Mouse (Mus musculus) testis, postnatal 14 days (tissue): Measurements from ENCODE around the gene Ptn.
A peak's percentile ranks its signal among the peaks of the same experiment; 100 is the strongest.

Experiments
- DNase-seq: peaks from one replicate; pipeline ENCODE4 v3.0.0; 2021; ENCODE audit warnings: low spot score

Gene Ptn

DNA sequence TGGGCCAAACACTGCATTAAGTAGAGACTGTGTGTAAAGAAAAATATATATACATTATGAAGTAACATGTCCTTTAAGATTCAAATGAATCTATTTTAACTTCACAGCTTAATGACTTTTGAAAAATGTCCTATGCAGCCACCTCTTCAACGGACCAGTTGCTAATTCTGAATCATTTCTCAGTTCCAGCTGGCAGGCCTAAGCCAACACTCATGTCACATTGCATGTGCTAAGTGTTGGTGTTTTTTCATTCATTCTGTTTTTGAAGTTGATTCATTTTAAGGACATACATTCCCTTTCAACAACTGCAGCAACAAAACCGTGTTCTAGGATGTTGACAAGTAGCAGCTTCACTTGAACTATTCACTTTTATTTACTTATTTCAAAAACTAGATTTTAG is 6.0 kb upstream of the Ptn start:
- DNase-seq, result no peak

DNA sequence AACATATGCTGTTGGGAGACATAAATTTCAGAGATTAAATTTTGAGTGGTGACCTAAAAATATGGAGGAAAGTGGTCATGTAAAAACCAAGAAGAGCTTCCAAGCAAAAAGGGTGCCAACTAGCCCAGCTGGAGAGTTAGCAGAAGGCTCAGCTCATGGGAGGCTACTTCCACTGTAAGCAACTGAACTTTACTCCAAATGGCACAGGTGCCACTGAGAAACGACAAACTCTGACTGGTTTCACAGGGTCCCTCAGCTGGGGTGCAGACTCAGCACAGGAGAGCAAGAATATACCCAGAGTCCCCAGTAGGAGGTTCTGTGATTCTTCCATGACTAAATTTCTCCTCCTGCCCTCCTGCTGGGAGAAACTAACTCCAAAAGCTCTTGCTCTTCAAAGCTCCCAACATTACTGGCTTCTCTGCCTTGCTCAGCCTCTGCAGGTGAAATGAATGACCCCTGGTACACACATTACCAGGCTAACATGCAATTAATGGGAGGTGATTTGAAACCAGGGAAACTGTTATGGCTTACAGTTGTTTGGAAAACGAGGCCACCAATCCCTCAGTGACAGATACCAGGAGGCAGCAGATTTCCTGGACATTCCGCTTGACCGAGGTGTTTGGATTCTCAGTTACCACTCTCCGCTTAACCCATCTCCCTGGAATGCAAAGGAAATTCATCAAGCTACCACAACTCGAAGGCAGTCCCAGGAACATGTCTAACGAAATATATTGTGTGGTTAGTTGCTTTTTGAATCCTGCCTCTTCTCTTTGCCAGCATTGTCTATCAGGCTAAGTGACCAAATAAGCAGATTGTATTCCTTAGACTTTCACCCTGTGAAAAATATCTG is 2.9 kb upstream of the Ptn start:
- DNase-seq, result no peak

DNA sequence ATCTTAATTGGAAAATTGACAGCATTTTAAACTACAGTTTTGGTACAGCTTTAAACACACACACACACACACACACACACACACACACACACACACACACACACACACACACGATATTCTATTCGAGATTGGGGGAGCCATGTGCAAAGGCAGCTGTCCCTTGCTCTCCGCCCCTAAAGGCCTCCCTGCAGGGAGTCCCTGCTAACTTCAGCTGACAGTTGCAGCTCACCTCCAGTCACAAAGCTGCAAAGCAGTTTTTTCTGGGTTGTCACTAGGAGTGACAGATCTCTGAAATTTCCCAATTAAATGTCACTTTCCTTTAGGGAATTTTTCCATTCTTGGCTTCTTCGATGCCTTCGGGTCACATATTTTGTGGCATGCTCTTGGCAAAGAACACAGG is 428 bp upstream of the Ptn start:
- DNase-seq, result no peak

DNA sequence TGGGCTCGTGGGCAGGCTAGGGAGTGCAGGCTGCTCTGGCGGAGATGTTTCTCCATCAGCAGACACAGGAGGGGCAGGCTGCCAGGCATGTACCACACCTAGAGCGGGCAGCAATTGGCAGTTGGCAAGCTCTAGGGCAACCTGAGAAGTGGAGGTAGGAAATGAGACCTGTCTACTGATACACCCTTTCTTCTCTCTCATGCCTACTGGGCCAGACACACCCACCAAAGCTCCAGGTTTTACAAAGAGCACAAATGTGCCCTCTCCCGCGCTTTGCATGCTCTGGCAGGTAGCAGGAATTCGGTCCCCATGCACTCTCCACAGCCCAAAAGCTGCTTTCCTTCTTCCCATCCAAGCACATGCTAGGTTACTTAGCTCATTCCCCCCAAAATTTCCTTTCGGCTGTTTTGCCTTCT is 701 bp downstream of the Ptn start:
- no peak for DNase-seq

DNA sequence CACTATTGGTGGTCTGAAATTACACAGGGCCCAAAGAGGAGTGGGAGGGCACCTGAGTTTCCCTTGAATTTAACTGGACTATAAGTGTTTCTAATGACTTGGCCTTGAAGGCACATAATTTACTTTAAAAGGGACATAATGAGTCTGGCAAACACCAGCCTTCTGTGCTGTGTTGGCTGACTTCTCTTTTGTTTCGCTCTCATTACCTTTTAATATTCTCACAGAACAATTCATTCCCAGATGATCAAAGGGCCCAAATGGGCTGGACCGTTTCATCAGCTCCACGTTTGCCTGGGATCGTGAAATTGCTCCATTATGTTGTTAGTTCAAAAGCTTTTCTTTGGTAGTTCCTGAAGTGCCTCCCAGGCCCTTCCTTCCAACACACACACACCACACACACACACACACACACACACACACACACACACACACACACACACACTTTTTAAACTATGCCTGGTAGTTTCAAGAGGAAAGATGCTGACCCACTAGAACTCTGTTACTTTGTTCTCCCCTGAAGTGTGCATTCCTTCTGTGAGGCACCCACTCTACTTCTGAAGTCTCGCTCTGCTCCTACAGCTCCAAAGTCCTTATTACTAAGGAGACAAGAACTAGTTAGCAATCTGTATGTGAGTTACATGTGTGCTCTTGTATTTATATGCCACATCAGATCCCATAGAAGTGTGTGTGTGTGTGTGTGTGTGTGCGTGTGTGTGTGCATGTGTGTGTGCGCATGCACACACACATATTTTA is 1.5 kb downstream of the Ptn start:
- no peak for DNase-seq

DNA sequence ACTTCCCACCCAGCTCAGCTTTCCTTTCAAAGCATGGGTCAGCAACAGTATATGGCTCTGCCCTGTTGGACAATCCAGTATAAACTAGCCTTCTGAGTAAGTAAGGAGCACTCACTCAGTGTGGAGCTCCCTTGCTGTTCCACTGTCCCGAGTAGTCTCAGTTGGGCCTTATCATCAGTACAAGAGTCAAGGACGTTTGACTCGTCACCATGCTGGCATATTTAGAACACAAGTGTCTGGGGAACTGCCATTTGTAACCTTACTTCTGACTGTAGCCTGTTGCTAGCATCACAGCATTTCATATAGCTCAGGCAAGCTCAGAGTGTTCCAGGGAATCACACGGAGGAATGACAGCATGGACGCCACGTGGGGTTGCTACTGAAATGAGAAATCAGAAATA is 3.1 kb downstream of the Ptn start:
- no peak for DNase-seq

DNA sequence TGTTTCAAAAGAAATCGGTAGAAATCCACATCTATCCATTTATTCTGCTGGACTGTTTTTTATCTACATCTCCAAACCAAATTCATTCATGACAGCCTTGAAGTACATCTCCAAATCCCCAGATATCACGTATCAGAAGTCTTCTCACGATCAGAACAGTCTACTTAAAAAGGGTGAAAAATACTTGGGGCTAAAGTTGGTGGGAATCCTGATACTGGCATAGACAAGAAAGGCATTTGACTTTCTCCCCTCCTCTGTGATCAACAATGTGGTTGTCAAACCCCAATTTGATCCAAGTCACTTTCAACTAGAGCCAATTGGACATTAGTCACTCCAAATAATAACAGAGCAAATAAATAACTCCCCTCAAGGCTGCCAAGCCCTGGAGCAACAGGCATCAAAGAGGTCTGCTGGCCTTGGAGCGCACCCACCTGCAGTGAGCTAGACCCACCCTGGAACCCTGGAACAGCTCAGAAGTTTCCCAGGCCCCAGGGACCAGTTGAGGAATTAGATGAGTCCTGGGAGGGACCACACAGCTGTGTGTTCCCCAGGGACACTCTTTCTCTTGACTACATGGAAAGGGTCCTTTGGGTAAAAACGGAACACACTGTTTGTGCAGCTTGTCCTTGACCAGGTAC is 9.6 kb downstream of the Ptn start:
- DNase-seq, result no peak

DNA sequence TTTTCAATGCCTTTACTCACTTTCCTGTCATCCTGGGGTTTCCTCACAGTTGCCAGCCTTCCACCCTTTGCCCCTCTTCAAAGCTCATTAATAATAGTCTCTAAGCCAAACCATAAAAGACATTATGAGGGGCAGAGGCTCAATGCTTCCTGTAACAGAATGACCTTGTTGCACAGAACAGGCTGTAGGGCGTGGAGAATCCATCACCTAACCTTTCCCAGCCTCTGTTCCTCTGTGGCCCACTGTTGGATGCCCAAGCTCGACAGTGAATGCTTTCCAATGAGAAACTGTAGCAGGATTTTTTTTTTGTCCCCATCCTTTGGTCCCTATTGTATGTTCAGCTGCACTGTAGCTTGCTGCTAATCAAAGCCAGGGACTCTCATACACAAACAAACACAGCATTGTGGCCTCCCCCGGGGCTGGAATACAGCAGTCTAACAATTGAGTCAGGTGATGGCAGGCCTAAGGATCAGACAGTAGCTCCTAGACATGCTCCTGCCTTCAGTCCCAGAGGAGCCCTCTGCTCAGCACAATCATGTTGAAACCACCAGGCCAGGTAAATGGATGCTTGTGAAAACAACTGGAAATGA is 12.9 kb downstream of the Ptn start:
- no peak for DNase-seq

DNA sequence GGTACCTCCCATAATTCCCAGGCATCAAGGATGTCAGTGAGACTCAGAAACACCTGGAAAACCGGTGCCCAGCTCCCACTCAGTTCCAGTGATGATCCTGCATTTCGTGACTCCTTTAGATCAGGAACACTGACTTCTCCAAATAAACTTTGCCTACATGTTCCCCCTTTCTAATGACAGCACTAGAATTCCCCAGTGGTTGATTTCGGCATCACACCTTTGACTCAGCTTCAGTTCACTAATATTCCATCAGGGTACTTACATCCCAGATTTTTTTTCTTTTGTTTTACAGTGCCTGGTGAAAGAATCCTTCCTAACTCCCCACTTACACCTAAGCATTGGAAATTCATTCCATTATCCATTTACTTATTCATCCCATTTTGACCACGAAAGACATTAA is 15.5 kb downstream of the Ptn start:
- no peak for DNase-seq

DNA sequence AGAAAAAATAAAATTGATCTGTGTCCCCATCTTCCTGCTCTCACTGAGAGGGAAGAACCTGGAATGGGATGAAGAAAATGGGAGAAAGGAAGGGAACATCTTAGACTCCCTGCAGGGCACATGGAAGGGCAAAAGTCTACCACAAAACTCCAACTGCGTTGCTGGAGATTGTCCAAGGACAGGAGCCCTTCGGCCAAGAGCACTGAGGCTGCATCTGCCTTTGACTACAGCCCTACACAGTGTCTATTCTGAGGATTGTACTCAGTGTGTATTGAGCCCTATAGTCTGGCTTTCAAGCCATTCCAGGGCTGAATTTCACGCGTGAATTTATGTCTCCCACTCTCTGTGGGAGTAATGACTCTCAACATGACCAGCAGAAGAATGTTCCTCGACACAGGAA is 16.2 kb downstream of the Ptn start:
- DNase-seq, result no peak

DNA sequence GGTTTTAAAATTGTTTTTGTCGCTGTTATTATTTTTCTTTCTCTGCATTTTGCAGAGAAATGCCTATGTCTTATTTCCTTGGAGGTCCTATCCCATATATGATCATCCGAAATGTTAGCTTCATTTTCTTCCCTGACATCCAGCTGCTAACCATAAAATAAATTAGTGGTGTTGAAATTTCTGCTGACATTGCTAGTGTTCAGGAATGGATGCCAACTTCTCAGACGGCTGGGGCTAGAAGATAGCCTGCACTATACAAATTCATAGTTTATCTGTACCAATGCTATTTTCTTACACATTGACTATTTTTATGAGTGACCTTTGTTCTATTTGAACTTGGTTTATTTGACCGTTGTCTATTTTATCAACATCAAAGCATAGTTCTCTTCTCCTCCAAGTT is 20.8 kb downstream of the Ptn start:
- DNase-seq, result no peak

DNA sequence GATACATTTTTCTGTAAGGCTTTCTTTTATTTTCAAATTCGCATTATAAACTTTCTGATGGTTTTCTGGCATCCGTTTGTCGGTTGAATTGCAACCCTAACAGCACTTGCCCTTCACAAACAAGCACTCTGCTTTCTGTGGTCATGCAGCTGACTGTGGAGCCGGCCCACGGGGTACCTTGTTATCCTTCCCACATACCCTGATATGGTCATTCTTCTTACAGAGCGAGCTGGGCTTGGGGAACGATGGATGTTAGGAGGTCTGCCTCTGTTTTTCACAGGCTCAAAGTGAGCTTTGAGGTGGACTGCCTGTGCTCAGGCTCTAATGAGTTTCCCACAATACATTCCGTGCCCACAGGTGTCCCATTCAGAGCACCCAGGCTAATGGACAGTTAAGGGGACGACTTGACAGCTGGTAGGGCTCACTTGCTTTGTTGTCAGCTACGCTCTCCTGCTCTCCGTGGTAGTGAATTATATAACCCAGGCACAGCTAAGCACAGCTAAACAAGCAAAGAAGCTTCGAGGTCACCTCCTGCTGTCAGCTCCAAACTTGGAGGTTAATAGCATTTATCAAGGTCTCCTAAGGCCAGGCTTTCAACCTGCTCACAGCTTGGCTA is 21.3 kb downstream of the Ptn start:
- DNase-seq, result no peak

DNA sequence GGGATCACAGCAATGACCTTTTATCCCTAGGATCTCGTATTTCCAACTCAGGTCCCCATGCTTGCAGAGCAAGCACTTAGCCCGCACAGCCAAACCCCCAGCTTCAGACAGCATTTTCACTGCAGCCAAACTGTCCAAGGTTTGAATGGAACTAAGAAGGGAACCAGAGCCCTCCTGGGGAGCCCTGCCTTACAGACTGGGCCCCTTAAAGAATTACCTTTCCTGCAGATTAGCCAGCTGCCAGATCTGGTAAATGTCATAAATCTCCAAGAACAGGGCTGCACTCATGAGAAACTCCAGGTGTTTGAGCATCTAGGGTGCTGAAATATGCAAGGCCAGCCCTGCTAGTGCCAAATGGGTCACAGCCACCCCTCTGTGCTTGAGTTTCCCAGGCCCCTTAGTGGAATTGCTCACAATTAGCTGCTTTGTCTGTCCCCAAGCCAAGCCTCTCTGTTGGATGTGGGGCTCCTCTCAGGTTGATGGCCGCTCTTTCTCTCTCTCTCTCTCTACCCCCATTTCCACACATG is 25.3 kb downstream of the Ptn start:
- DNase-seq, result no peak

DNA sequence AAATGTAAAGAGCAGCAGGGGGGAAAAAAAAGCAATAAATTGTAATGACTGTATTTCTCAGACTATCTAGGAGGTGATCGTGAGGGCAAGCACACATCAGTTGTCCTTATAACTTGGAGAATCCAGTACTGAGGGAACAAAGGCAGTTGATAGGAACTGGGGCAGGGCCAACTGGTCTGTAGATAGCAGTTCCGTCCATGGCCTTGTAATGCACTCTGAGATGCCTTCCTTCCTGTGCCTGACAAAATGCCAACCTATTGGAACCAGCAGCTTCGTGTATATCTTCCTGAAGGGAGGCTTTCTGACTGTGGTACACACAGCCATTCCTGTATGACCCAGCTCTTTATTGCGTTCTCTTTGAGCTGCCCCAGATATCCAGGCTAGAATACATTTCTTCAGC is 27.5 kb downstream of the Ptn start:
- peak; percentile 42 for DNase-seq

DNA sequence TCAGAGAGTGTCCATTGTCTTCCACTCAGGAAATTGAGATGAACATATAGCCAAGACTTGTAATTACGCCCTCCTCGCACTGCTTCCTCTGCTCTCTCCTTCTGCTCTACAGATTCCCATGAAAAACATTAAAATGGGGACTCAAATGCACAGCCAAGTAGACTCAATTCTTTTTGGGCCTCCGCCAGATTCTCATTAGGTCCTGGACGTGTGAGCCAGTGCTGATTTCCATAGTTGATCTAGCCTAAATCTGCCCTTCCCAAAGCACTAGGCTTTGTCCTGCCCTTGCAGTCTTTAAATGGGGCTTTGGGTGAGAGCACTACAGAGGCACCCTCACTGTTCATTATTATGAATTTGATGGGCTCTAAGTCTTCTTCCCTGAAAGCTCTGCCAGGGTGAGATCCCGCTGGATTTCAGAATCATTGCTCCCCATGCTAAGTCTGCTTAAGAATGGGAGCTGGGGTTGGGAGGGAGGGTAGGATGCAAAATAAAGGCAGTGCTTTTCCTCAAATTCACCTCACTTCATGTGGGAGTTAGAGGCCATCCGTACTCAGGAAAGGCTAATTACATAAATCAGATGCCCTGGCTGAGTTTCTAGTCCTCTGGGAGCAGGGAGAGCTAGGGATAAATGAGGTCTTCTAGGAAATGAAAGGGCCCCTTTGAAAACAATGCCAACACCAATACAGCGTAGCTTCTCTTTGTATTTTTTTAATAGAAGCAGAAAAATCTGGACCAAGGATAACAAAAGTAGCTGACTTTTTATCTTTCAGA is 32.3 kb downstream of the Ptn start:
- DNase-seq, result no peak

DNA sequence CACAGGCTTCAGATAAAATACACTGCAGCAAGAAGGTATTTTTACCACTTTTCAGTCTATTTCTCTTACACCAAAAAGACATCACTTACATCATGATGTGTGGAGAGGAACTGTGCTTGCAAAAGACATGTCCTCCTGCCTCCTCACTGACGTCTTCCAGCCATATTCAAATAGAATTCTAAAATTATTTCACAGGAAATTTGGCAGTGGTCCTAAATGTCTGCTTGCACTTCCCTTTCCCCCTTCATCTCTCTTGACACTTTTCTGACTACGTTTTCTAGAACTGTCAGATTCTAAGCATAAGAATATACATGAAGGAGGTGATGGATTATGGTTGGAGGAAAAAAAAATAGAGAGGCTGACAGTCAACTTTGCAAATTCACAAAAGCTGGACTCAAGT is 33.0 kb downstream of the Ptn start:
- DNase-seq, result no peak

DNA sequence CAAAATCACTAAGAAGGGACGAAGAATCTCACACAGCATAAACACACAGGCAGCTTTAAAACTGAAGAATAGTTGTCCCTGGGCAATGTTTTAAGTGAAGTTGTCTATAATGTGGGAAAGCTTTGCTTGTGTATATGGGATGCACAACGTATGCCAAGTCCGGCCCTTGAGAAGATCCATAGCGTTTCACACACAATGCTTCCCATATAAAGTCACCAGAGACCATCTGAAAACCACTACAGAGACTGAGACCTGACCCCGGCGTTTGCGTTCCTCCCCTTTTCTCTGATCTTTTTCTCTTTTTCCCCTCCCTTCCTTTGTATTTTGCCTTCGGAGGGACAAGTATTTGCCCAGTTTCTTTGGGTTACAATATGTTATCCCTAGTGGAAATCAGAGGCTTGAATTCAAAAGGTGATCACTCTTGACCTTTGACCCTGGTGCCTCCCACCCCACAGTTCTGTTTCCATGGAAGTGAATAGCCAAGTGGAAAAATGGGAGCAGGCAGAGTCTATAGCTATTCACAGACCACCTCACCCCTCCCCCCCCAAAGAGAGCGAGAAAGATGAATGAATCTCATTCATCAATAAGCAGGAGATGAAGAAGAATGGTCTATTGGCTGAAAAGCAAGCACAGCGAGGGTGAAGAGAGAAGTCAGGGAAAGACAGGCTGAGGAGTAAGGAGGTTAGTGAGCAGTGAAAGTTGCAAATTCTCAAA is 34.2 kb downstream of the Ptn start:
- no peak for DNase-seq

DNA sequence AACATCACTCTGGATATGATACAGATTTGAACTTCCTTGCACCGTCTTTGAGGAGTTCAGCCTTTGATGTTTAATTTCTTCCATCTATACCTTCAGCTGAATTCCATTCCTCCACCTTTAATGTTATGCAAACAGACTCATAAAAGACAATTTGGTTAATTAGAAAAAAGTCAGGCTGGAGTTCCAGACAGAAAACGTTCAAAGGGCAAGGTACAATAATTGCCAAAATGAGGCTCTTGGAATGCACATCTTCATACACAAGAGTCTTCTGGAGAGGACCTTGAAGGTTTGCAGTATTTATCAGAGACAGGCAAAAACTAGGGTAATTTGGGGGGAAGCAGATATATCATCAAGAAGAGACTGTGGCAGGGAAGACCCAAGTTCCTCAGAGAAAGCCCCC is 37.5 kb downstream of the Ptn start:
- no peak for DNase-seq

DNA sequence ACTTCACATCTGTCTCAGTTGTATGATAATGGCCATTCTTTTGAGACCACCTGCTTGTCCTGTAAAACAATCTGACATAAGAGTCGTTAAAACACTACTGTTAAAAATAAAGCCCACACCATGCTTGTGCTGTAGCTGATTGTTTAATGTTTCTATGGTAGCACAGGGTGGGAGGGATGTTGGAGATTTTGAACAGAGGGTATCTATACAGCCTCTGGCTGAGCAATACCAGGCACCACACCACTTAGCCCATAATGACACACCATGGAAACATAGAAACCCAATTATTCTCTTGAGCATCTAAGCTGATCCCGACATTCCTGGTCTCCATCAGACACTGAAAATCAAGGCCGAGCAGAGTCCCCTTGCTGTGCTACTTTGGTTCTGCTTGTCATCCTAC is 41.0 kb downstream of the Ptn start:
- no peak for DNase-seq

DNA sequence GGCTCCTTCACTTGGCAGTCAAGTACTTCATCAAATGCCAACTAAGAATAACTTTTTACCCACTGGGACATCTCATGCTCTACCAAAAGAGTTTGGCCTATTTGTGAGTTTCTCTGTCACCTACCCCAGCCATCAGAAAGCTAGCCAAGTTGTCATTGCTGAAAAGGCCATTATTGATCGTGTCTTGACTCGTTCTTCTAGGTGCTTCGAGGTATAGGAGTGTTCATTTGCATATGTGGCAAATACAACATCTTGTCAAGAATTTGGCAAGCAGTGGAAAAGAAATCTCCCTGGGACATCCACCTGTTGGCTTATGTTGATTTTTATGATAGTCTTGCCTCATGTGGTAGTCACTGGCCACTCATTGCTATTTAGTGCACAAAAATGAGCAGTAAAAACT is 43.1 kb downstream of the Ptn start:
- DNase-seq, result no peak
